Mouse (Mus musculus) liver, embryonic 11.5 days (tissue): ENCODE measurements around the gene Osgin1. TPM values are rescaled to one million over a fixed set of nuclear protein-coding genes. Genes with fewer than 3 reads are reported as not detected.
A peak's percentile ranks its signal among the peaks of the same experiment; 100 is the strongest.

Source experiments
- ATAC-seq: fragments of 200-750 bp; cut with Nextera tagmentation; replicated peaks from 2 replicates; pipeline ENCODE4 v1.8.0; 2017; ENCODE audit warnings: moderate number of reproducible peaks, mild to moderate bottlenecking, moderate TSS enrichment, moderate library complexity; ENCODE audit not compliant: low FRiP score
- DNase-seq: peaks from one replicate; pipeline ENCODE4 v3.0.0-alpha.2; 2017; ENCODE audit warnings: low spot score
- H3K27ac ChIP-seq: fragments of 300-500 bp; sonication (generic); 2 replicates; pipeline ENCODE4 v1.5.1; 2014; ENCODE audit warnings: mild to moderate bottlenecking, low read depth, low read length, control low read depth
- H3K27me3 ChIP-seq: fragments of 300-500 bp; sonication (generic); replicated peaks from 2 replicates; pipeline ENCODE4 v1.6.1; 2014; ENCODE audit warnings: low read length, mixed read lengths; ENCODE audit not compliant: control insufficient read depth, insufficient read depth
- H3K36me3 ChIP-seq: fragments of 300-500 bp; sonication (generic); 2 replicates; pipeline ENCODE4 v1.6.1; 2014; ENCODE audit warnings: mild to moderate bottlenecking, low read length, moderate library complexity, mixed read lengths; ENCODE audit not compliant: control insufficient read depth, insufficient read depth
- H3K4me1 ChIP-seq: fragments of 300-500 bp; sonication (generic); replicated peaks from 2 replicates; pipeline ENCODE4 v1.6.1; 2014; ENCODE audit warnings: low read length, mixed read lengths; ENCODE audit not compliant: control insufficient read depth, insufficient read depth
- H3K4me2 ChIP-seq: fragments of 300-500 bp; sonication (generic); 2 replicates; pipeline ENCODE4 v1.6.1; 2014; ENCODE audit warnings: mild to moderate bottlenecking, control low read depth, moderate library complexity
- H3K4me3 ChIP-seq: fragments of 300-500 bp; sonication (generic); 2 replicates; pipeline ENCODE4 v1.5.1; 2014; ENCODE audit warnings: low read depth, low read length, control low read depth
- H3K9ac ChIP-seq: fragments of 300-500 bp; sonication (generic); 2 replicates; pipeline ENCODE4 v1.6.1; 2014; ENCODE audit warnings: low read depth, low read length, control low read depth
- H3K9me3 ChIP-seq: fragments of 300-500 bp; sonication (generic); 2 replicates; pipeline ENCODE4 v1.6.1; 2016; ENCODE audit warnings: low read length, inconsistent platforms, mixed read lengths; ENCODE audit not compliant: control insufficient read depth
- WGBS: fragments of 180-500 bp; shearing (Covaris S2); extraction: QIAGEN DNeasy Blood & Tissue Kit; methylation state at CpG from one replicate; pipeline ENCODE4 v1.1.7; 2014; 5-methylcytosine and 5-hydroxymethylcytosine counted together
- polyA plus RNA-seq: library from polyadenylated mRNA; unstranded; fragments of >200 nt; fragmentation: Nextera tagmentation; extraction: Ambion mirVana; gene quantifications from 2 replicates; pipeline ENCODE4 v1.2.1, GENCODE M21; 2014

Osgin1 gene
- polyA plus RNA-seq, 1 experiment from 2014 or later: 15.6 TPM

- H3K4me2 ChIP-seq: no peak overlapping the region
- WGBS: 68% methylated on average over 6 of the region's 6 CpGs
- H3K9me3 ChIP-seq: no peaks in the 10 kb centered on the region
- H3K4me3 ChIP-seq: no peak overlapping the region
- H3K27me3 ChIP-seq: no peaks in the 10 kb centered on the region; the same call in 1 of the 2 replicates
- peaks cover 6% of the 10 kb centered on the region; the same call in 1 of the 2 replicates for H3K4me1 ChIP-seq
- ATAC-seq: no peak
- no peak for DNase-seq
- no peak overlapping the region; the same call in 1 of the 2 replicates for H3K27ac ChIP-seq
- H3K36me3 ChIP-seq: no peaks in the 10 kb centered on the region
- no peak overlapping the region for H3K9ac ChIP-seq
Observed at GRCm38 (mm10) chr8:119434569-119434968, 645 bp downstream of the Osgin1 start.

- DNase-seq (no peak), ATAC-seq (no peak)
- H3K9ac ChIP-seq: no peak overlapping the region
- H3K9me3 ChIP-seq: no peaks in the 10 kb centered on the region
- H3K4me3 ChIP-seq: no peak overlapping the region
- no peaks in the 10 kb centered on the region; the same call in 1 of the 2 replicates for H3K27me3 ChIP-seq
- WGBS: 83% methylated on average over 7 of the region's 7 CpGs
- H3K4me2 ChIP-seq: no peak overlapping the region
- peaks cover 10% of the 10 kb centered on the region; the same call in 1 of the 2 replicates for H3K4me1 ChIP-seq
- no peaks in the 10 kb centered on the region for H3K36me3 ChIP-seq
- no peak overlapping the region for H3K27ac ChIP-seq
Observed at GRCm38 (mm10) chr8:119435527-119435926, 1.6 kb downstream of the Osgin1 start.

- no peak for DNase-seq
- Histone ChIP-seq H3K27ac (no peak overlapping the region), H3K4me1 (peaks cover 10% of the 10 kb centered on the region; the same call in 1 of the 2 replicates), H3K36me3 (no peaks in the 10 kb centered on the region), H3K9me3 (no peaks in the 10 kb centered on the region), H3K9ac (no peak overlapping the region), H3K27me3 (no peaks in the 10 kb centered on the region; the same call in 1 of the 2 replicates), H3K4me2 (peak overlapping the region; percentile 30), H3K4me3 (no peak overlapping the region)
- no peak for ATAC-seq
- WGBS: 68% methylated on average over 10 of the region's 10 CpGs
Observed at GRCm38 (mm10) chr8:119436331-119436730, 2.4 kb downstream of the Osgin1 start.

GRCm38 (mm10) chr8:119436933-119437332, 3.0 kb downstream of the Osgin1 start:
- DNase-seq: peak; percentile 67
- Histone ChIP-seq H3K9ac (peak overlapping the region; percentile 45), H3K27ac (no peak overlapping the region), H3K4me1 (peaks cover 10% of the 10 kb centered on the region; the same call in 1 of the 2 replicates), H3K36me3 (no peaks in the 10 kb centered on the region), H3K9me3 (no peaks in the 10 kb centered on the region), H3K4me3 (peak overlapping the region; percentile 50), H3K4me2 (peak overlapping the region; percentile 57), H3K27me3 (no peaks in the 10 kb centered on the region; the same call in 1 of the 2 replicates)
- WGBS: 12% methylated on average over 9 of the region's 9 CpGs
- peak; percentile 44 for ATAC-seq

- Histone ChIP-seq H3K9ac (peak overlapping the region; percentile 45), H3K4me1 (peaks cover 10% of the 10 kb centered on the region; the same call in 1 of the 2 replicates), H3K9me3 (no peaks in the 10 kb centered on the region), H3K27me3 (no peaks in the 10 kb centered on the region; the same call in 1 of the 2 replicates), H3K36me3 (no peaks in the 10 kb centered on the region), H3K4me2 (peak overlapping the region; percentile 57), H3K4me3 (peak overlapping the region; percentile 50), H3K27ac (peak overlapping the region; percentile 54; the same call in 1 of the 2 replicates)
- 65% methylated on average over 11 of the region's 11 CpGs for WGBS
- DNase-seq (no peak), ATAC-seq (no peak)
Observed at GRCm38 (mm10) chr8:119437506-119437905, 3.6 kb downstream of the Osgin1 start.

GRCm38 (mm10) chr8:119438876-119439275, 5.0 kb downstream of the Osgin1 start:
- H3K4me1 ChIP-seq: peaks cover 10% of the 10 kb centered on the region; the same call in 1 of the 2 replicates
- no peak for DNase-seq
- H3K9ac ChIP-seq: no peak overlapping the region
- H3K36me3 ChIP-seq: no peaks in the 10 kb centered on the region
- no peaks in the 10 kb centered on the region for H3K9me3 ChIP-seq
- H3K27me3 ChIP-seq: no peaks in the 10 kb centered on the region; the same call in 1 of the 2 replicates
- 72% methylated on average over 6 of the region's 6 CpGs for WGBS
- H3K27ac ChIP-seq: no peak overlapping the region
- no peak for ATAC-seq
- H3K4me2 ChIP-seq: peak overlapping the region; percentile 57
- H3K4me3 ChIP-seq: peak overlapping the region; percentile 50

GRCm38 (mm10) chr8:119439424-119439823, 5.5 kb downstream of the Osgin1 start:
- Histone ChIP-seq H3K36me3 (no peaks in the 10 kb centered on the region), H3K4me1 (peaks cover 10% of the 10 kb centered on the region; the same call in 1 of the 2 replicates), H3K4me2 (peak overlapping the region; percentile 57), H3K27ac (no peak overlapping the region), H3K27me3 (no peaks in the 10 kb centered on the region; the same call in 1 of the 2 replicates), H3K4me3 (peak overlapping the region; percentile 50), H3K9me3 (no peaks in the 10 kb centered on the region), H3K9ac (peak overlapping the region; percentile 14; the same call in 1 of the 2 replicates)
- WGBS: 89% methylated on average over 2 of the region's 2 CpGs
- DNase-seq: no peak
- ATAC-seq: no peak

- no peaks in the 10 kb centered on the region for H3K36me3 ChIP-seq
- peak overlapping the region; percentile 14; the same call in 1 of the 2 replicates for H3K9ac ChIP-seq
- 69% methylated on average over 7 of the region's 7 CpGs for whole genome bisulfite sequencing
- H3K4me2 ChIP-seq: peak overlapping the region; percentile 57
- DNase-seq: no peak
- H3K4me1 ChIP-seq: peaks cover 10% of the 10 kb centered on the region; the same call in 1 of the 2 replicates
- H3K9me3 ChIP-seq: no peaks in the 10 kb centered on the region
- ATAC-seq: no peak
- no peak overlapping the region for H3K27ac ChIP-seq
- H3K27me3 ChIP-seq: no peaks in the 10 kb centered on the region; the same call in 1 of the 2 replicates
- H3K4me3 ChIP-seq: peak overlapping the region; percentile 12
Observed at GRCm38 (mm10) chr8:119439893-119440249, 5.9 kb downstream of the Osgin1 start.
